Mouse (Mus musculus): ENCODE results near the gene Rem2. TPM values are rescaled to one million over a fixed set of nuclear protein-coding genes. Genes with fewer than 3 reads are reported as not detected.

Gene Rem2
- polyA plus RNA-seq, 2 experiments from 2014 or later, result 0.57 TPM

GRCm38 (mm10) chr14:54492345-54493131 is 16.6 kb downstream of the Rem2 start:
- ATAC-seq, result peak; percentile 92

GRCm38 (mm10) chr14:54493236-54493635 is 17.3 kb downstream of the Rem2 start:
- ATAC-seq, result no peak

DNA sequence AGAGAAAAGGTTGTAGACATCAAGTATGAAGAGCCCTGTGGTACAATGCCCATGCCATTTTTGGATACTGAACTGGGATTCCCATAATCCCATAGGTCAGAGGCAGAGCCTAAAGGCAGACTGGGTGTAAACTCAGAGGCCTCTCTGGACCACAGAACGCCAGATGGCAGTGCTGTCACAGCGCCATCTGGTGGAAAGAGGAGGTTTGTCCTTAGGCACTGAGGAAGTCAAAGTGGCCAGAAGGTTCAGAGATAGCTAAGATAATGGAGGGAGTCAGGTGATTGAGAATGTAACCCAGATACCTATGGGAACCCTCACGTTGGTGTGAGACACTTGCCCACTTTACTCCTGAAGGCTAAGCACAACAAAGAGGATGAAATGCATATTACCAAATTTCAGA is 18.3 kb downstream of the Rem2 start:
- ATAC-seq, result peak; percentile 52

DNA sequence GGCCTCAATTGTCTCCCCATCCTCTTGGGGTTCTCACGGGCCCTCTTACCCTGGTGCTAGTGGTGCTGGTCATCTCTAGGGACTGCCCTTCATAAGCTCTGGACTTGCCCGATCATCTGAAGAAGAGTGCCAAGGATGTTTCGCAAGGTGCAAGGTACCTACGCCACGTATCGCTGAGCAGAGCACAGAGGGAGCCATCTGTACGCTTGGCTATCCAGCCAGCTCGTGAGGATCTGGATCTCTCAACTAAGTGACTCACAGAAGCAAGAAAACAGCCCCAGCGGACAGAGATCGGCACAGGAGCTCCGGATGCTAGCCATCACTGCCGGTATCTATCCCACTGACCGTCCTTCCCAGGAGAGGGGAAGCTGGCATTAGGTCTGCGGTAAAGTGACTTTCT is 20.8 kb downstream of the Rem2 start:
- ATAC-seq, result no peak

- no peak for ATAC-seq
Observed at GRCm38 (mm10) chr14:54499330-54499729, 23.4 kb downstream of the Rem2 start.

GRCm38 (mm10) chr14:54501365-54501764 is 25.5 kb downstream of the Rem2 start:
- ATAC-seq, result no peak

- no peak for ATAC-seq
Observed at GRCm38 (mm10) chr14:54503092-54503491, 27.2 kb downstream of the Rem2 start.

DNA sequence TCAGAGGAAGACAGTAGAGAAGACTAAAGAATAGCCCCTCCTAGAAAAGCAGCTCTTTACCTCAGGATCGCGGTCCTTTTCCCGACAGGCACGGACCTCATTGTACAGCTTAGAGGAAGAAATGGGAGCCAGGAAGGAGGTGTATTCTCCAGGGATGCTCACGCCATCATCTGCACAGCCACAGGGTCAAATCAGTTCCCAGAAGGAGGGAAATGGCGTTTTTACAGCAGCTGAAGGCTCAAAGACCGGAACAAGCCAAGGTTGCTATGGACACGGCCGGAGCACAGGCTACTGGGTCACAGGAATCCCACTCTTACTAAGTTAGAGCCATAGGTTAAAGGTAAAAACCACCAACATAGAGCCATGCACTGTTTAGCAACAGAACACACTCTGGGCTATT is 33.9 kb downstream of the Rem2 start:
- ATAC-seq, result no peak

- no peak for ATAC-seq
Observed at GRCm38 (mm10) chr14:54516710-54517310, 40.9 kb downstream of the Rem2 start.

- no peak for ATAC-seq
Observed at GRCm38 (mm10) chr14:54523600-54523999, 47.7 kb downstream of the Rem2 start.

DNA sequence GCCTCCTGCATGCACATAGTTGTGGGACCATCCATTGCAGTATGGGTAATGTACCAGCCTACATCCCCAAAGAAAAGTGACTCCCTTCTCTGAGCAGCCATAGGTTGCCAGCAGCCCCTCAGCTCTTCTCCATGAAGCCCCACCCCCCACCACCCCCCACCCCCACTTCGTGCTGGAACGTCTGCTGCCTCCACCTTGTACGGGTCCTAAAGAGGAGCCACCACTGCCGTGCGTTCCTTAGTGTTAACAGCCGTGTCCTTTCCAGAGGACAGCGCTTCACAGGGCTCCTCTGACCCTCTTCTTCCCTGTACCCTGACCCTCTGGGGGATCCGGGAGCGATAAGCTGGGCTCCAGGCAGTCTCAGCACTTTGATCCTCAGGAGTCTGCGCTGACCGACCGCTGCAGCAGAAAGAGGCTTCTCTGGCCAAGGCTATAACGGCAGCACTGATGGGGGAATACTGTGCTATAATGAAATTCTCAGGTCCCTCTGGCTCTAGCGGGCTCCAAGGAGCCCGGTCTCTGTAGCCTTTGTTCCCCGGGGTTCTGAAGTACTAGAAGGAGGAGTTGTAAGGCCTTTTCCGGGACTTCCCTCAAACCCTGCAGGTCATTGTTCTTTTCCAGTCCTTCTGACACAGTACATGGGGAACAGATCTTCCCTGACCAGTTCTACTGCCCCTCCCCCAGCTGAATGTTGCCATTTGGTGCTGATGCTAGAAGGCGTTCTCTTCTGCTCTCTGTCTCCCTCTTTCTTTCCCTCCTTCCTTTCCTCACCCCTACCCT is 51.5 kb downstream of the Rem2 start:
- no peak for ATAC-seq

GRCm38 (mm10) chr14:54528007-54528393 is 52.1 kb downstream of the Rem2 start:
- ATAC-seq, result no peak

- ATAC-seq, result no peak
Observed at GRCm38 (mm10) chr14:54528446-54529111, 52.7 kb downstream of the Rem2 start.

Other genes with a start within 250 kb of the Rem2 start
- 100 to 1,000 TPM; 424 to 425 TPM for gene Dad1, start 222.0 kb upstream of the Rem2 start, polyA plus RNA-seq (2017; shearing (Covaris generic))
- gene Abhd4, start 221.9 kb upstream of the Rem2 start, polyA plus RNA-seq (2017; shearing (Covaris generic)), result 10 to 100 TPM; 16.3 to 16.9 TPM
- gene Olfr49, start 191.2 kb upstream of the Rem2 start, polyA plus RNA-seq (2017; shearing (Covaris generic)), result under 1 TPM in 1 of 2 experiments, not detected in 1; 0.08 TPM
- 10 to 100 TPM; 51.7 to 82.3 TPM for gene Oxa1l, start 115.3 kb upstream of the Rem2 start, polyA plus RNA-seq (2017; shearing (Covaris generic))
- gene Slc7a7, start 58.3 kb upstream of the Rem2 start, polyA plus RNA-seq (2017; shearing (Covaris generic)), result 1 to 10 TPM in 1 of 2 experiments, under 1 TPM in 1; 0.54 to 1.1 TPM
- 100 to 1,000 TPM; 315 to 319 TPM for gene Mrpl52, start 49.2 kb upstream of the Rem2 start, polyA plus RNA-seq (2017; shearing (Covaris generic))
- gene Mmp14, start 44.5 kb upstream of the Rem2 start, polyA plus RNA-seq (2017; shearing (Covaris generic)), result under 1 TPM; 0.24 to 0.25 TPM
- gene Lrp10, start 12.0 kb upstream of the Rem2 start, polyA plus RNA-seq (2017; shearing (Covaris generic)), result 10 to 100 TPM; 57.4 to 62.2 TPM
- gene Prmt5, start 41.4 kb downstream of the Rem2 start, polyA plus RNA-seq (2017; shearing (Covaris generic)), result 10 to 100 TPM; 31.4 to 32.9 TPM
- 10 to 100 TPM; 30.2 to 33.5 TPM for gene Haus4, start 78.5 kb downstream of the Rem2 start, polyA plus RNA-seq (2017; shearing (Covaris generic))
- gene Ajuba, start 101.5 kb downstream of the Rem2 start, polyA plus RNA-seq (2017; shearing (Covaris generic)), result under 1 TPM in 1 of 2 experiments, not detected in 1; 0.20 TPM
- 1 to 10 TPM; 2.3 TPM for gene 4931414P19Rik, start 129.9 kb downstream of the Rem2 start, polyA plus RNA-seq (2017; shearing (Covaris generic))
- 100 to 1,000 TPM; 178 to 210 TPM for gene Psmb5, start 141.9 kb downstream of the Rem2 start, polyA plus RNA-seq (2017; shearing (Covaris generic))
- gene Psmb11, start 145.3 kb downstream of the Rem2 start, polyA plus RNA-seq (2017; shearing (Covaris generic)), result not detected
- gene Gm17606, start 164.9 kb downstream of the Rem2 start, polyA plus RNA-seq (2017; shearing (Covaris generic)), result not detected
- under 1 TPM; 0.16 to 0.31 TPM for gene Cdh24, start 165.3 kb downstream of the Rem2 start, polyA plus RNA-seq (2017; shearing (Covaris generic))
- gene 1700123O20Rik, start 210.1 kb downstream of the Rem2 start, polyA plus RNA-seq (2017; shearing (Covaris generic)), result 10 to 100 TPM; 91.8 to 93.8 TPM
- 100 to 1,000 TPM; 136 to 148 TPM for gene Acin1, start 210.8 kb downstream of the Rem2 start, polyA plus RNA-seq (2017; shearing (Covaris generic))
- gene Gm29776, start 222.7 kb downstream of the Rem2 start, polyA plus RNA-seq (2017; shearing (Covaris generic)), result not detected
- gene Cebpe, start 236.1 kb downstream of the Rem2 start, polyA plus RNA-seq (2017; shearing (Covaris generic)), result not detected

Measured in activated CD4-positive, CD25-positive, alpha-beta regulatory T cell, adult 4 months (primary cell).